Mouse (Mus musculus): ENCODE measurements around the gene Slc7a1. TPM values are rescaled to one million over a fixed set of nuclear protein-coding genes. Genes with fewer than 3 reads are reported as not detected.

The Slc7a1 gene
- total RNA-seq, 1 experiment from 2014 or later = 18.3 TPM

GRCm38 (mm10) chr5:148377439-148378231 is 22.1 kb downstream of the Slc7a1 start:
- no peak for ATAC-seq (replicated peaks in 1 of 2; ENCODE audit: insufficient read depth in 1 of 2, low FRiP score in 2 of 2, low TSS enrichment in 1 of 2, low read depth in 1 of 2, poor library complexity in 2 of 2, severe bottlenecking in 2 of 2)

GRCm38 (mm10) chr5:148376358-148376757 is 23.3 kb downstream of the Slc7a1 start:
- ATAC-seq (replicated peaks in 1 of 2; ENCODE audit: insufficient read depth in 1 of 2, low FRiP score in 2 of 2, low TSS enrichment in 1 of 2, low read depth in 1 of 2, poor library complexity in 2 of 2, severe bottlenecking in 2 of 2) = no peak

GRCm38 (mm10) chr5:148375480-148375879 is 24.2 kb downstream of the Slc7a1 start:
- no peak for ATAC-seq (replicated peaks in 1 of 2; ENCODE audit: insufficient read depth in 1 of 2, low FRiP score in 2 of 2, low TSS enrichment in 1 of 2, low read depth in 1 of 2, poor library complexity in 2 of 2, severe bottlenecking in 2 of 2)

- no peak for ATAC-seq (replicated peaks in 1 of 2; ENCODE audit: insufficient read depth in 1 of 2, low FRiP score in 2 of 2, low TSS enrichment in 1 of 2, low read depth in 1 of 2, poor library complexity in 2 of 2, severe bottlenecking in 2 of 2)
Measured at GRCm38 (mm10) chr5:148373092-148373685, 26.5 kb downstream of the Slc7a1 start.

GRCm38 (mm10) chr5:148372005-148372917 is 27.4 kb downstream of the Slc7a1 start:
- no peak for ATAC-seq (replicated peaks in 1 of 2; ENCODE audit: insufficient read depth in 1 of 2, low FRiP score in 2 of 2, low TSS enrichment in 1 of 2, low read depth in 1 of 2, poor library complexity in 2 of 2, severe bottlenecking in 2 of 2)

- ATAC-seq (replicated peaks in 1 of 2; ENCODE audit: insufficient read depth in 1 of 2, low FRiP score in 2 of 2, low TSS enrichment in 1 of 2, low read depth in 1 of 2, poor library complexity in 2 of 2, severe bottlenecking in 2 of 2) = no peak
Measured at GRCm38 (mm10) chr5:148371375-148371774, 28.3 kb downstream of the Slc7a1 start.

GRCm38 (mm10) chr5:148370624-148371023 is 29.1 kb downstream of the Slc7a1 start:
- ATAC-seq (replicated peaks in 1 of 2; ENCODE audit: insufficient read depth in 1 of 2, low FRiP score in 2 of 2, low TSS enrichment in 1 of 2, low read depth in 1 of 2, poor library complexity in 2 of 2, severe bottlenecking in 2 of 2) = no peak

- no peak for ATAC-seq (replicated peaks in 1 of 2; ENCODE audit: insufficient read depth in 1 of 2, low FRiP score in 2 of 2, low TSS enrichment in 1 of 2, low read depth in 1 of 2, poor library complexity in 2 of 2, severe bottlenecking in 2 of 2)
Measured at GRCm38 (mm10) chr5:148369178-148369577, 30.5 kb downstream of the Slc7a1 start.

GRCm38 (mm10) chr5:148367816-148368215 is 31.9 kb downstream of the Slc7a1 start:
- no peak for ATAC-seq (replicated peaks in 1 of 2; ENCODE audit: insufficient read depth in 1 of 2, low FRiP score in 2 of 2, low TSS enrichment in 1 of 2, low read depth in 1 of 2, poor library complexity in 2 of 2, severe bottlenecking in 2 of 2)

GRCm38 (mm10) chr5:148366455-148366854 is 33.2 kb downstream of the Slc7a1 start:
- ATAC-seq (replicated peaks in 1 of 2; ENCODE audit: insufficient read depth in 1 of 2, low FRiP score in 2 of 2, low TSS enrichment in 1 of 2, low read depth in 1 of 2, poor library complexity in 2 of 2, severe bottlenecking in 2 of 2) = no peak

GRCm38 (mm10) chr5:148363441-148364113 is 36.1 kb downstream of the Slc7a1 start:
- ATAC-seq (replicated peaks in 1 of 2; ENCODE audit: insufficient read depth in 1 of 2, low FRiP score in 2 of 2, low TSS enrichment in 1 of 2, low read depth in 1 of 2, poor library complexity in 2 of 2, severe bottlenecking in 2 of 2) = peak in 1 of 2 experiments; percentile 29; a peak in 2 of 4 replicates

GRCm38 (mm10) chr5:148362296-148362695 is 37.4 kb downstream of the Slc7a1 start:
- ATAC-seq (replicated peaks in 1 of 2; ENCODE audit: insufficient read depth in 1 of 2, low FRiP score in 2 of 2, low TSS enrichment in 1 of 2, low read depth in 1 of 2, poor library complexity in 2 of 2, severe bottlenecking in 2 of 2) = no peak

GRCm38 (mm10) chr5:148361759-148362010 is 38.0 kb downstream of the Slc7a1 start:
- ATAC-seq (replicated peaks in 1 of 2; ENCODE audit: insufficient read depth in 1 of 2, low FRiP score in 2 of 2, low TSS enrichment in 1 of 2, low read depth in 1 of 2, poor library complexity in 2 of 2, severe bottlenecking in 2 of 2) = no peak

- ATAC-seq (replicated peaks in 1 of 2; ENCODE audit: insufficient read depth in 1 of 2, low FRiP score in 2 of 2, low TSS enrichment in 1 of 2, low read depth in 1 of 2, poor library complexity in 2 of 2, severe bottlenecking in 2 of 2) = peak in 1 of 2 experiments; percentile 37; a peak in 1 of 4 replicates
Measured at GRCm38 (mm10) chr5:148360922-148361758, 38.6 kb downstream of the Slc7a1 start.

- ATAC-seq (replicated peaks in 1 of 2; ENCODE audit: insufficient read depth in 1 of 2, low FRiP score in 2 of 2, low TSS enrichment in 1 of 2, low read depth in 1 of 2, poor library complexity in 2 of 2, severe bottlenecking in 2 of 2) = no peak
Measured at GRCm38 (mm10) chr5:148359131-148359530, 40.6 kb downstream of the Slc7a1 start.

GRCm38 (mm10) chr5:148357168-148357567 is 42.5 kb downstream of the Slc7a1 start:
- ATAC-seq (replicated peaks in 1 of 2; ENCODE audit: insufficient read depth in 1 of 2, low FRiP score in 2 of 2, low TSS enrichment in 1 of 2, low read depth in 1 of 2, poor library complexity in 2 of 2, severe bottlenecking in 2 of 2) = no peak

GRCm38 (mm10) chr5:148355822-148356221 is 43.9 kb downstream of the Slc7a1 start:
- ATAC-seq (replicated peaks in 1 of 2; ENCODE audit: insufficient read depth in 1 of 2, low FRiP score in 2 of 2, low TSS enrichment in 1 of 2, low read depth in 1 of 2, poor library complexity in 2 of 2, severe bottlenecking in 2 of 2) = no peak
